Mouse (Mus musculus): ENCODE results near the gene Pecam1. TPM values are rescaled to one million over a fixed set of nuclear protein-coding genes. Genes with fewer than 3 reads are reported as not detected.
A peak's percentile ranks its signal among the peaks of the same experiment; 100 is the strongest.

The Pecam1 gene
- polyA plus RNA-seq, 1 experiment from 2014 or later: 46.8 TPM

DNA sequence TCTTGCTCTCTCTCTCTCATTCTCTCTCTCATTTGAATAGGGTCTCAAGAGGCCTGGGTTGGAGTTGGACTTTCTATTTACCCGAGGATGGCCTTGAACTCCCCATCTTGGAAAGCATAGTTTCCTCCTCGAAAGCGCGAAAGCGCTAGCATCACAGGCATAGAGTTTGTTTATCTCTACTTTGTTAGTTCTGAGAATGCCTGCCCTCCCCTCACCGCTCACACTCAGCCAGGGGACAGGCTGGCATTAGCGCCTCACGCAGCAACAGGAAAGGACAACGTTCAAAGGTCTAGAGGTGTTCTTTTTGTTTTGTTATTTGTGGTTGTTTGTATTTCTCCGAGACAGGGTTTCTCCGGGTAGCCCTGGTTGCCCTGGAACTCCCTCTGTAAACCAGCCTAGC lies 82.6 kb downstream of the Pecam1 start:
- no peaks in the 10 kb centered on the region for H3K27me3 ChIP-seq (replicated peaks; ENCODE audit: control insufficient read depth, insufficient read depth, low read length)
- no peaks in the 10 kb centered on the region for H3K36me3 ChIP-seq (ENCODE audit: control insufficient read depth, insufficient read depth, low read length)
- no peak overlapping the region for H3K9ac ChIP-seq (ENCODE audit: low read depth, low read length)
- no peak overlapping the region for H3K4me3 ChIP-seq (ENCODE audit: low read depth, low read length)
- no peaks in the 10 kb centered on the region for H3K9me3 ChIP-seq (ENCODE audit: control insufficient read depth, low read length)
- 0 out of 2 replicates have a peak, but pooled peaks cover 3% of the 10 kb centered on the region for H3K4me1 ChIP-seq (ENCODE audit: control insufficient read depth, insufficient read depth, low read length)
- no peak for DNase-seq (ENCODE audit: low spot score)
- 82% methylated on average over 11 of the region's 11 CpGs for WGBS
- H3K27ac ChIP-seq (replicated peaks; ENCODE audit: low read depth, low read length): no peak overlapping the region
- no peak overlapping the region for H3K4me2 ChIP-seq (ENCODE audit: low read depth, low read length)
- no peak for ATAC-seq (ENCODE audit: low read depth)

DNA sequence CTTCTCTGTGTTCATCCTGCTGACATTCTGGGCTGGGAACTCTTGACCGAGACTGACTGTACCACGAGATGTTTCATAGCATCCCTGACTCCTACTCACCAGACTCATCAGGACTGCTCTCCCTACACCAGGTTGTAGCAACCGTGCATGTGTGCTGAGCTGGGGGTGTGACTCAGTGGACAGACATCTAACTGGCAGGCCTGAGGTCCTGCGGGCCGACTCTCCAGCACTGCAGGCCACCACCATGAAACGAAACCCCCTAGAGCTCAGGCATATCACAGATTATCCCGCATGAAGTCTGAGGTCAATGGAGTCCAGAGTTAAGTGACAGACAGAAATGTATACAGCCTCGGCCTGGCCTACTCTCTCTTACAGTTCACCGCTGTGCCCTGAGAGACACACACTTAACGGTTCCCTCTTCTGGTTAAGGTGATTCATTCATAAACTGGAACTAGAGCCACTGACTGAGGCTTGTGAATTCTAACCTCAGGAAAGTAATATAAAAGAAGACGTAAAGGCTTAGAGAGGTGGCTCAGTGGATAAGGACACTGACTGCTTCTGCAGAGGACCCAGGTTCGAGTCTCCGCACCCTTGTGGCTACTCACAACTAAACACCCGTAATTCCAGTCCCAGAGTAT lies 83.8 kb downstream of the Pecam1 start:
- Histone ChIP-seq H3K4me2 (ENCODE audit: low read depth, low read length) (no peak overlapping the region), H3K4me1 (ENCODE audit: control insufficient read depth, insufficient read depth, low read length) (0 out of 2 replicates have a peak, but pooled peaks cover 3% of the 10 kb centered on the region), H3K27ac (replicated peaks; ENCODE audit: low read depth, low read length) (no peak overlapping the region), H3K4me3 (ENCODE audit: low read depth, low read length) (no peak overlapping the region), H3K9ac (ENCODE audit: low read depth, low read length) (no peak overlapping the region), H3K36me3 (ENCODE audit: control insufficient read depth, insufficient read depth, low read length) (no peaks in the 10 kb centered on the region), H3K27me3 (replicated peaks; ENCODE audit: control insufficient read depth, insufficient read depth, low read length) (no peaks in the 10 kb centered on the region), H3K9me3 (ENCODE audit: control insufficient read depth, low read length) (no peaks in the 10 kb centered on the region)
- ATAC-seq (ENCODE audit: low read depth) (no peak), DNase-seq (ENCODE audit: low spot score) (no peak)
- 79% methylated on average over 14 of the region's 14 CpGs for WGBS

DNA sequence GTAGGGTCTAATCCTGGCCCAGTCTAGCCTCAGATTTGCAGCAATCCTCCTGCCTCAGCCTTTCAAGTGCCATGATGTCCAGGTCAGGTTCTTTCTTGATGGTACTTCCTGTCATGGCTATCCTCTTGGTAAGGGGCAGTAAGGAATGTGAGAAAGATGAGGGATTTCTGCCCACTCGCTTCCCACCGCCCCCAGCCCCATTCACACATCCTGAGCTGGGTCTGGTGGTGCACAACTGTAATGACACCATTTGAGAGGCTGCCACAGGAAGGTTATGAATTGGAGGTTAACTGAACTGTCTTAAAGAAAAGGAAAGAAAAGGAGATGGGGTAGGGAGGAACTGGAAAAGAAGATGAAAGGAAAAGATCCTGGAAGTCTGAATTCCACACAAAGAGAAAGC lies 84.6 kb downstream of the Pecam1 start:
- ATAC-seq (ENCODE audit: low read depth): no peak
- 74% methylated on average over 2 of the region's 2 CpGs for WGBS
- Histone ChIP-seq H3K4me2 (ENCODE audit: low read depth, low read length) (no peak overlapping the region), H3K4me3 (ENCODE audit: low read depth, low read length) (no peak overlapping the region), H3K27me3 (replicated peaks; ENCODE audit: control insufficient read depth, insufficient read depth, low read length) (no peaks in the 10 kb centered on the region), H3K36me3 (ENCODE audit: control insufficient read depth, insufficient read depth, low read length) (no peaks in the 10 kb centered on the region), H3K27ac (replicated peaks; ENCODE audit: low read depth, low read length) (no peak overlapping the region), H3K9ac (ENCODE audit: low read depth, low read length) (no peak overlapping the region), H3K9me3 (ENCODE audit: control insufficient read depth, low read length) (no peaks in the 10 kb centered on the region), H3K4me1 (ENCODE audit: control insufficient read depth, insufficient read depth, low read length) (peaks cover 5% of the 10 kb centered on the region; the same call in 1 of the 2 replicates)
- DNase-seq (ENCODE audit: low spot score): no peak

GRCm38 (mm10) chr11:106665328-106665727 lies 85.1 kb downstream of the Pecam1 start:
- no peak overlapping the region for H3K4me3 ChIP-seq (ENCODE audit: low read depth, low read length)
- no peaks in the 10 kb centered on the region for H3K36me3 ChIP-seq (ENCODE audit: control insufficient read depth, insufficient read depth, low read length)
- peaks cover 10% of the 10 kb centered on the region for H3K4me1 ChIP-seq (ENCODE audit: control insufficient read depth, insufficient read depth, low read length)
- ATAC-seq (ENCODE audit: low read depth): peak; percentile 28; the same call in 1 of the 2 replicates
- no peaks in the 10 kb centered on the region for H3K9me3 ChIP-seq (ENCODE audit: control insufficient read depth, low read length)
- no peak overlapping the region for H3K9ac ChIP-seq (ENCODE audit: low read depth, low read length)
- no peaks in the 10 kb centered on the region for H3K27me3 ChIP-seq (replicated peaks; ENCODE audit: control insufficient read depth, insufficient read depth, low read length)
- H3K27ac ChIP-seq (replicated peaks; ENCODE audit: low read depth, low read length): no peak overlapping the region
- 58% methylated on average over 4 of the region's 4 CpGs for WGBS
- H3K4me2 ChIP-seq (ENCODE audit: low read depth, low read length): no peak overlapping the region
- DNase-seq (ENCODE audit: low spot score): peak; percentile 64

DNA sequence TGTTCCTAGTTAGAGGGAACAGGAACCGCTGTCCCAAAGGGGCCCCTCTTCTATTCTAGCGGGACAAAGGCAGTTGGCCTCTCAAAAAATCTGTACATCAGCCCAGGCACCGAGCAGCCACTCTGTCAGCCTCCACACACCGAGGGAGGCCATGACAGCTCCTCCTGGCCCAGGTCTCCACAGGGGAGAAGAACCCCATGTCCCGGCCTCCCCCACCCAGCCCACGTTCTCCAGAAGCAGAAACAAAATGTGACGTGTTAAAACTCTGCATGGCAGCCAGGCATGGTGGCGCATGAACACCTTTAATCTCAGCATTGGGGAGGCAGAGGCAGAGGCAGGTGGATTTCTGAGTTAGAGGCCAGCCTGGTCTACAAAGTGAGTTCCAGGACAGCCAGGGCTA lies 85.7 kb downstream of the Pecam1 start:
- Histone ChIP-seq H3K4me1 (ENCODE audit: control insufficient read depth, insufficient read depth, low read length) (peaks cover 16% of the 10 kb centered on the region), H3K27me3 (replicated peaks; ENCODE audit: control insufficient read depth, insufficient read depth, low read length) (no peaks in the 10 kb centered on the region)
- ATAC-seq (ENCODE audit: low read depth): no peak

DNA sequence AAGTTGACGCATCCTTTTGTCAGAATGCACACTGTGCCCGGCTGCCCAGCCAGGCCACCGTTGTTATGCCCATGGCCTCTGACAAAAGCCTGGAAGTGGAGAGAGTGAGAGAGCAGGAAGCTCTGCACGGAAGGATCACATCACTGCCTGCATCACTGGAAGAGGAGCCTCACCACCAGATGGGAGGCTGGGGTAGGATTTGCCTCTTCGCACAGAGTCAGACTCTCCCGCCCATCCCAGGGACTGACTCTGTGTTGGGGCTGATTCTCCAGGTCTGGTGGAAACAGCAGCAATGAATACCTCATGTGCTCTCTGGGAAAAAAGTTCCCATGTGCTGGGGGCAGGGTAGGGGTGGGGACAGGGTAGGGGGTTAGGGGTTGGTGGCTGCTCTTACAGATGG lies 86.6 kb downstream of the Pecam1 start:
- Histone ChIP-seq H3K4me2 (ENCODE audit: low read depth, low read length) (no peak overlapping the region), H3K9me3 (ENCODE audit: control insufficient read depth, low read length) (no peaks in the 10 kb centered on the region), H3K4me1 (ENCODE audit: control insufficient read depth, insufficient read depth, low read length) (peaks cover 21% of the 10 kb centered on the region), H3K4me3 (ENCODE audit: low read depth, low read length) (no peak overlapping the region), H3K36me3 (ENCODE audit: control insufficient read depth, insufficient read depth, low read length) (no peaks in the 10 kb centered on the region), H3K27ac (replicated peaks; ENCODE audit: low read depth, low read length) (peak overlapping the region; percentile 25; the same call in 1 of the 2 replicates), H3K27me3 (replicated peaks; ENCODE audit: control insufficient read depth, insufficient read depth, low read length) (no peaks in the 10 kb centered on the region), H3K9ac (ENCODE audit: low read depth, low read length) (no peak overlapping the region)
- ATAC-seq (ENCODE audit: low read depth): no peak
- WGBS: 62% methylated on average over 6 of the region's 6 CpGs
- DNase-seq (ENCODE audit: low spot score): no peak

More for the DNA sequence above, 85.7 kb downstream of the Pecam1 start:
- H3K9ac ChIP-seq (ENCODE audit: low read depth, low read length): no peak overlapping the region
- H3K9me3 ChIP-seq (ENCODE audit: control insufficient read depth, low read length): no peaks in the 10 kb centered on the region
- no peaks in the 10 kb centered on the region for H3K36me3 ChIP-seq (ENCODE audit: control insufficient read depth, insufficient read depth, low read length)
- WGBS: 72% methylated on average over 8 of the region's 8 CpGs
- DNase-seq (ENCODE audit: low spot score): no peak
- H3K4me2 ChIP-seq (ENCODE audit: low read depth, low read length): no peak overlapping the region
- no peak overlapping the region for H3K27ac ChIP-seq (replicated peaks; ENCODE audit: low read depth, low read length)
- H3K4me3 ChIP-seq (ENCODE audit: low read depth, low read length): no peak overlapping the region

GRCm38 (mm10) chr11:106662634-106663407 lies 87.6 kb downstream of the Pecam1 start:
- H3K4me1 ChIP-seq (ENCODE audit: control insufficient read depth, insufficient read depth, low read length): peaks cover 31% of the 10 kb centered on the region
- H3K9me3 ChIP-seq (ENCODE audit: control insufficient read depth, low read length): no peaks in the 10 kb centered on the region
- no peak overlapping the region for H3K4me3 ChIP-seq (ENCODE audit: low read depth, low read length)
- no peak overlapping the region for H3K4me2 ChIP-seq (ENCODE audit: low read depth, low read length)
- WGBS: 86% methylated on average over 10 of the region's 11 CpGs
- no peak for ATAC-seq (ENCODE audit: low read depth)
- no peaks in the 10 kb centered on the region for H3K36me3 ChIP-seq (ENCODE audit: control insufficient read depth, insufficient read depth, low read length)
- no peaks in the 10 kb centered on the region for H3K27me3 ChIP-seq (replicated peaks; ENCODE audit: control insufficient read depth, insufficient read depth, low read length)
- DNase-seq (ENCODE audit: low spot score): no peak
- no peak overlapping the region for H3K27ac ChIP-seq (replicated peaks; ENCODE audit: low read depth, low read length)
- no peak overlapping the region for H3K9ac ChIP-seq (ENCODE audit: low read depth, low read length)

GRCm38 (mm10) chr11:106660453-106661081 lies 89.9 kb downstream of the Pecam1 start:
- H3K4me1 ChIP-seq (ENCODE audit: control insufficient read depth, insufficient read depth, low read length): peaks cover 35% of the 10 kb centered on the region
- 59% methylated on average over 13 of the region's 13 CpGs for WGBS
- ATAC-seq (ENCODE audit: low read depth) (no peak), DNase-seq (ENCODE audit: low spot score) (peak; percentile 52)
- H3K4me2 ChIP-seq (ENCODE audit: low read depth, low read length): no peak overlapping the region
- peak overlapping the region; percentile 89 for H3K27ac ChIP-seq (replicated peaks; ENCODE audit: low read depth, low read length)
- no peaks in the 10 kb centered on the region for H3K36me3 ChIP-seq (ENCODE audit: control insufficient read depth, insufficient read depth, low read length)
- no peaks in the 10 kb centered on the region for H3K27me3 ChIP-seq (replicated peaks; ENCODE audit: control insufficient read depth, insufficient read depth, low read length)
- no peaks in the 10 kb centered on the region for H3K9me3 ChIP-seq (ENCODE audit: control insufficient read depth, low read length)
- peak overlapping the region; percentile 19; the same call in 1 of the 2 replicates for H3K9ac ChIP-seq (ENCODE audit: low read depth, low read length)
- H3K4me3 ChIP-seq (ENCODE audit: low read depth, low read length): no peak overlapping the region

Data from embryonic facial prominence, embryonic 14.5 days (tissue).